Mouse (Mus musculus): ENCODE data around the gene Slc33a1. TPM values are rescaled to one million over a fixed set of nuclear protein-coding genes. Genes with fewer than 3 reads are reported as not detected.
A peak's percentile ranks its signal among the peaks of the same experiment; 100 is the strongest.

The Slc33a1 gene
- 10.0 TPM for polyA plus RNA-seq (2012; fragmentation: generic; extraction: Trizol)
- long read RNA-seq, experiment 1, transcript Slc33a1-201 (6 exons, 3,150 nt) = major isoform, 14 of 14 reads
- long read RNA-seq, experiment 1, partial matches to known transcripts = 0 of 14 reads
- long read RNA-seq, experiment 1, other reads (novel, unspliced or antisense) = 0 of 14 reads
- long read RNA-seq, experiment 2, transcript Slc33a1-201 (6 exons, 3,150 nt) = major isoform, 113 of 120 reads
- long read RNA-seq, experiment 2, partial matches to known transcripts = 0 of 120 reads
- long read RNA-seq, experiment 2, other reads (novel, unspliced or antisense) = 7 of 120 reads

- H3K36me3 ChIP-seq (ENCODE audit: control insufficient read depth, insufficient read depth) = no peaks in the 10 kb centered on the region
- H3ac ChIP-seq (ENCODE audit: control insufficient read depth, insufficient read length, low read depth) = peak within 1 kb of the TSS; percentile 74
- peak within 1 kb of the TSS; percentile 72 for H3K4me3 ChIP-seq (ENCODE audit: insufficient read depth, poor library complexity, severe bottlenecking)
- H3K79me2 ChIP-seq (ENCODE audit: control insufficient read depth, insufficient read depth) = peaks cover 45% of the 10 kb centered on the region
- H3K27me3 ChIP-seq (ENCODE audit: control insufficient read depth, insufficient read depth, insufficient read length) = no peaks in the 10 kb centered on the region
- H3K79me3 ChIP-seq (ENCODE audit: low read depth) = peaks cover 26% of the 10 kb centered on the region
- TF ChIP-seq MYOG (IDR thresholded peaks at IDR 0.05; ENCODE audit: control insufficient read depth, extremely low read depth, insufficient read length) (no peak), USF1 (IDR thresholded peaks at IDR 0.05; ENCODE audit: low read depth) (peak; percentile 98), CTCF (IDR thresholded peaks at IDR 0.05; ENCODE audit: control insufficient read depth, insufficient read depth, insufficient read length) (no peak), MAX (IDR thresholded peaks at IDR 0.05) (peak; percentile 99), MYOD1 (IDR thresholded peaks at IDR 0.05; ENCODE audit: control insufficient read depth, insufficient read length, low read depth) (no peak), CEBPB (IDR thresholded peaks at IDR 0.05; ENCODE audit: low read depth) (peak; percentile 62)
These were observed at the start of gene Slc33a1 for GRCm38 (mm10) chr3:63964100-63964921. TSS of gene Slc33a1 (minus strand) at chr3:63964768.

GRCm38 (mm10) chr3:63988722-63989440 is 24.3 kb upstream of the Slc33a1 start:
- TF ChIP-seq CEBPB (IDR thresholded peaks at IDR 0.05; ENCODE audit: low read depth) (no peak), CTCF (IDR thresholded peaks at IDR 0.05; ENCODE audit: control insufficient read depth, insufficient read depth, insufficient read length) (no peak), FOSL1 (IDR thresholded peaks at IDR 0.05; ENCODE audit: insufficient read depth, low read length, poor library complexity, severe bottlenecking) (no peak), MYOG (IDR thresholded peaks at IDR 0.05; ENCODE audit: control insufficient read depth, extremely low read depth, insufficient read length) (no peak), USF1 (IDR thresholded peaks at IDR 0.05; ENCODE audit: low read depth) (no peak), MAX (IDR thresholded peaks at IDR 0.05) (no peak), MYOD1 (IDR thresholded peaks at IDR 0.05; ENCODE audit: control insufficient read depth, insufficient read length, low read depth) (no peak)
- no peaks in the 10 kb centered on the region for H3K27me3 ChIP-seq (ENCODE audit: control insufficient read depth, insufficient read depth, insufficient read length)
- peaks cover 8% of the 10 kb centered on the region for H3K79me3 ChIP-seq (ENCODE audit: low read depth)
- H3ac ChIP-seq (ENCODE audit: control insufficient read depth, insufficient read length, low read depth) = no peak overlapping the region
- peaks cover 4% of the 10 kb centered on the region for H3K79me2 ChIP-seq (ENCODE audit: control insufficient read depth, insufficient read depth)
- H3K4me3 ChIP-seq (ENCODE audit: insufficient read depth, poor library complexity, severe bottlenecking) = no peak overlapping the region
- H3K36me3 ChIP-seq (ENCODE audit: control insufficient read depth, insufficient read depth) = peaks cover 88% of the 10 kb centered on the region

GRCm38 (mm10) chr3:63986656-63987055 is 22.1 kb upstream of the Slc33a1 start:
- Histone ChIP-seq H3K27me3 (ENCODE audit: control insufficient read depth, insufficient read depth, insufficient read length) (no peaks in the 10 kb centered on the region), H3K36me3 (ENCODE audit: control insufficient read depth, insufficient read depth) (peaks cover 90% of the 10 kb centered on the region), H3K79me2 (ENCODE audit: control insufficient read depth, insufficient read depth) (peaks cover 24% of the 10 kb centered on the region), H3K4me3 (ENCODE audit: insufficient read depth, poor library complexity, severe bottlenecking) (no peak overlapping the region), H3K79me3 (ENCODE audit: low read depth) (peaks cover 16% of the 10 kb centered on the region), H3ac (ENCODE audit: control insufficient read depth, insufficient read length, low read depth) (no peak overlapping the region)
- TF ChIP-seq USF1 (IDR thresholded peaks at IDR 0.05; ENCODE audit: low read depth) = no peak
- TF ChIP-seq MAX (IDR thresholded peaks at IDR 0.05) = no peak
- TF ChIP-seq CTCF (IDR thresholded peaks at IDR 0.05; ENCODE audit: control insufficient read depth, insufficient read depth, insufficient read length) = no peak
- TF ChIP-seq FOSL1 (IDR thresholded peaks at IDR 0.05; ENCODE audit: insufficient read depth, low read length, poor library complexity, severe bottlenecking) = no peak
- no peak for TF ChIP-seq MYOD1 (IDR thresholded peaks at IDR 0.05; ENCODE audit: control insufficient read depth, insufficient read length, low read depth)
- TF ChIP-seq MYOG (IDR thresholded peaks at IDR 0.05; ENCODE audit: control insufficient read depth, extremely low read depth, insufficient read length) = no peak
- no peak for TF ChIP-seq CEBPB (IDR thresholded peaks at IDR 0.05; ENCODE audit: low read depth)

- H3K79me2 ChIP-seq (ENCODE audit: control insufficient read depth, insufficient read depth) = peaks cover 68% of the 10 kb centered on the region
- TF ChIP-seq CTCF (IDR thresholded peaks at IDR 0.05; ENCODE audit: control insufficient read depth, insufficient read depth, insufficient read length) (no peak), FOSL1 (IDR thresholded peaks at IDR 0.05; ENCODE audit: insufficient read depth, low read length, poor library complexity, severe bottlenecking) (no peak), MYOG (IDR thresholded peaks at IDR 0.05; ENCODE audit: control insufficient read depth, extremely low read depth, insufficient read length) (no peak), MAX (IDR thresholded peaks at IDR 0.05) (no peak)
- H3K4me3 ChIP-seq (ENCODE audit: insufficient read depth, poor library complexity, severe bottlenecking) = no peak overlapping the region
- no peaks in the 10 kb centered on the region for H3K27me3 ChIP-seq (ENCODE audit: control insufficient read depth, insufficient read depth, insufficient read length)
- H3K36me3 ChIP-seq (ENCODE audit: control insufficient read depth, insufficient read depth) = peaks cover 36% of the 10 kb centered on the region
- H3ac ChIP-seq (ENCODE audit: control insufficient read depth, insufficient read length, low read depth) = no peak overlapping the region
- H3K79me3 ChIP-seq (ENCODE audit: low read depth) = peaks cover 59% of the 10 kb centered on the region
These were observed 13.3 kb upstream of the Slc33a1 start for GRCm38 (mm10) chr3:63977895-63978294.

All from C2C12 (cell line).